Mouse (Mus musculus): ENCODE measurements around the gene Akt3.

DNA sequence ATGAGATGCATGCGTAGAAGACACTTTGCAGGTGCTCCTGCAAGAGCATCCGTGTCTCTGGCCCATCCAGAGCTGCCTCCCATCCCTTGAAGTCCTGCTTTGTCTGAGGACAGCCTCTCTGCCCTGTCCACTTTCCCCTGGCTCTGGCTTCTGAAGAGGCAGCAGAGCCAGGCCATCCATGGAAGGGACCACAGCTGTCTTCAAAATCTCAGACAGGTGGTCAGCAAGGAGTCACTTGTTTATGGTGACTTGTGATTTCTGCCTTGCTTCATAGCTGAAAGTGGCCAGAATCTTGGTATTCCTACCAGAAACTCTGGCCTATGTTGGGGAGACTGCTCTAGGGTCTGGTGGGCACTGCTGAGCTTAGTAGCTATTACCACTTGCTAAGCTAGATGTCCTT, 241.3 kb downstream of the Akt3 start:
- TF ChIP-seq GATA1 (IDR thresholded peaks at IDR 0.05; ENCODE audit: borderline replicate concordance, low read length) (no peak), FLI1 (IDR thresholded peaks at IDR 0.05; ENCODE audit: low read length) (no peak)
